Mouse (Mus musculus) heart, postnatal 36 days (tissue): Measurements from ENCODE around the gene Sptbn4. TPM values are rescaled to one million over a fixed set of nuclear protein-coding genes. Genes with fewer than 3 reads are reported as not detected.

Experiments
- DNase-seq, 2 experiments: peaks; one replicate each; pipeline ENCODE4 v3.0.0; 2021 to 2022
- intact Hi-C: fragments of 180-260 bp; cut with DNase I; formaldehyde crosslinking; loops from one replicate; pipeline ENCODE4 v1.15.1; 2025
- total RNA-seq, 2 experiments: library from RNA; stranded (reverse); gene quantifications; 2 replicates each; pipeline ENCODE4 v1.2.3; 2021

The Sptbn4 gene
- total RNA-seq, 2 experiments from 2014 or later, result 0.22 to 0.41 TPM

- intact Hi-C loops, result loop anchor here (1.0 to 2.0 kb wide), 2 partner anchors 62 to 110 kb away; partner anchors contain the start of gene Ltbp4
Measured at GRCm38 (mm10) chr7:27446521-27447418, 716 bp downstream of the Sptbn4 start.

GRCm38 (mm10) chr7:27446051-27446450, 1.4 kb downstream of the Sptbn4 start:
- intact Hi-C loops, result loop anchor here (2.0 kb wide), 1 partner anchor 109 kb away; the partner anchor contains the start of gene Ltbp4
- no peak for DNase-seq

More at GRCm38 (mm10) chr7:27446521-27447418, 716 bp downstream of the Sptbn4 start:
- peak; percentile 9 to 27 for DNase-seq

GRCm38 (mm10) chr7:27440014-27440413, 7.5 kb downstream of the Sptbn4 start:
- DNase-seq, result no peak
- intact Hi-C loops, result no loop called here

GRCm38 (mm10) chr7:27437544-27437943, 9.9 kb downstream of the Sptbn4 start:
- intact Hi-C loops, result no loop called here
- DNase-seq, result no peak

GRCm38 (mm10) chr7:27433794-27434193, 13.7 kb downstream of the Sptbn4 start:
- DNase-seq, result no peak
- intact Hi-C loops, result no loop called here

- intact Hi-C loops, result no loop called here
- DNase-seq, result no peak
Measured at GRCm38 (mm10) chr7:27433349-27433748, 14.1 kb downstream of the Sptbn4 start.

GRCm38 (mm10) chr7:27429135-27429534, 18.4 kb downstream of the Sptbn4 start:
- intact Hi-C loops, result no loop called here
- DNase-seq, result no peak

- intact Hi-C loops, result no loop called here
- no peak for DNase-seq
Measured at GRCm38 (mm10) chr7:27428002-27428401, 19.5 kb downstream of the Sptbn4 start.

- intact Hi-C loops, result no loop called here
- DNase-seq, result no peak
Measured at GRCm38 (mm10) chr7:27427387-27427786, 20.1 kb downstream of the Sptbn4 start.

GRCm38 (mm10) chr7:27423556-27424326, 23.7 kb downstream of the Sptbn4 start:
- intact Hi-C loops, result no loop called here
- no peak for DNase-seq

GRCm38 (mm10) chr7:27419101-27419500, 28.4 kb downstream of the Sptbn4 start:
- DNase-seq, result no peak
- intact Hi-C loops, result no loop called here

- intact Hi-C loops, result no loop called here
- no peak for DNase-seq
Measured at GRCm38 (mm10) chr7:27417151-27417550, 30.3 kb downstream of the Sptbn4 start.

GRCm38 (mm10) chr7:27408379-27409176, 38.9 kb downstream of the Sptbn4 start:
- DNase-seq, result peak; percentile 66 to 74
- intact Hi-C loops, result loop anchor here (2.0 kb wide), 1 partner anchor 118 kb away; no protein-coding TSS in a partner anchor

- DNase-seq, result no peak
- intact Hi-C loops, result loop anchor here (2.0 kb wide), 1 partner anchor 119 kb away; no protein-coding TSS in a partner anchor
Measured at GRCm38 (mm10) chr7:27407816-27408215, 39.7 kb downstream of the Sptbn4 start.

GRCm38 (mm10) chr7:27406481-27406880, 41.0 kb downstream of the Sptbn4 start:
- intact Hi-C loops, result no loop called here
- no peak for DNase-seq

GRCm38 (mm10) chr7:27404203-27404942, 43.1 kb downstream of the Sptbn4 start:
- intact Hi-C loops, result no loop called here
- no peak for DNase-seq

GRCm38 (mm10) chr7:27402675-27403074, 44.8 kb downstream of the Sptbn4 start:
- intact Hi-C loops, result no loop called here
- peak; percentile 31 to 67 for DNase-seq

GRCm38 (mm10) chr7:27400545-27400944, 46.9 kb downstream of the Sptbn4 start:
- intact Hi-C loops, result no loop called here
- no peak for DNase-seq

- DNase-seq, result peak in 1 of 2 experiments; percentile 18
- intact Hi-C loops, result no loop called here
Measured at GRCm38 (mm10) chr7:27397048-27397949, 50.2 kb downstream of the Sptbn4 start.
